Mouse (Mus musculus) kidney, postnatal 0 days (tissue): ENCODE results near the gene Pgrmc1. TPM values are rescaled to one million over a fixed set of nuclear protein-coding genes. Genes with fewer than 3 reads are reported as not detected.

Source experiments
- ATAC-seq: fragments of 200-750 bp; cut with Nextera tagmentation; replicated peaks from 2 replicates; pipeline ENCODE4 v1.8.0; 2017; ENCODE audit warnings: low read depth, moderate number of reproducible peaks, moderate TSS enrichment, moderate library complexity; ENCODE audit not compliant: low FRiP score
- DNase-seq: peaks from one replicate; pipeline ENCODE4 v3.0.0-alpha.2; 2016; ENCODE audit warnings: low spot score
- H3K27ac ChIP-seq: fragments of 300-500 bp; sonication (generic); 2 replicates; pipeline ENCODE4 v1.5.1; 2014; ENCODE audit warnings: mild to moderate bottlenecking
- H3K27me3 ChIP-seq: fragments of 300-500 bp; sonication (generic); 2 replicates; pipeline ENCODE4 v1.6.1; 2014; ENCODE audit warnings: low read length, mixed read lengths; ENCODE audit not compliant: insufficient read depth
- H3K36me3 ChIP-seq: fragments of 300-500 bp; sonication (generic); 2 replicates; pipeline ENCODE4 v1.6.1; 2014; ENCODE audit warnings: low read length, mixed read lengths; ENCODE audit not compliant: insufficient read depth
- H3K4me1 ChIP-seq: fragments of 300-500 bp; sonication (generic); replicated peaks from 2 replicates; pipeline ENCODE4 v1.6.1; 2014; ENCODE audit warnings: antibody characterized with exemption, low read length, mixed read lengths; ENCODE audit not compliant: insufficient read depth
- H3K4me2 ChIP-seq: fragments of 300-500 bp; sonication (generic); 2 replicates; pipeline ENCODE4 v1.6.1; 2014; ENCODE audit warnings: mild to moderate bottlenecking, low read length, moderate library complexity, mixed read lengths
- H3K4me3 ChIP-seq: fragments of 300-500 bp; sonication (generic); replicated peaks from 2 replicates; pipeline ENCODE4 v1.5.1; 2014; ENCODE audit warnings: low read depth, low read length
- H3K9ac ChIP-seq: fragments of 300-500 bp; sonication (generic); 2 replicates; pipeline ENCODE4 v1.6.1; 2014; ENCODE audit warnings: low read depth, low read length
- H3K9me3 ChIP-seq: fragments of 300-500 bp; sonication (generic); replicated peaks from 2 replicates; pipeline ENCODE4 v1.6.1; 2016; ENCODE audit warnings: low read length, inconsistent platforms, mixed read lengths
- CTCF ChIP-seq: IDR thresholded peaks from 2 replicates; pipeline ENCODE4 v1.5.1; 2016; ENCODE audit warnings: antibody characterized with exemption, low read depth, mild to moderate bottlenecking, moderate library complexity
- WGBS: fragments of 180-500 bp; shearing (Covaris S2); extraction: QIAGEN DNeasy Blood & Tissue Kit; methylation state at CpG from one replicate; pipeline ENCODE4 v1.1.7; 2014; 5-methylcytosine and 5-hydroxymethylcytosine counted together
- polyA plus RNA-seq: library from polyadenylated mRNA; unstranded; fragments of >200 nt; fragmentation: Nextera tagmentation; extraction: Ambion mirVana; gene quantifications from 2 replicates; pipeline ENCODE4 v1.2.1, GENCODE M21; 2015

Gene Pgrmc1
- polyA plus RNA-seq, 1 experiment from 2014 or later: 316 TPM

DNA sequence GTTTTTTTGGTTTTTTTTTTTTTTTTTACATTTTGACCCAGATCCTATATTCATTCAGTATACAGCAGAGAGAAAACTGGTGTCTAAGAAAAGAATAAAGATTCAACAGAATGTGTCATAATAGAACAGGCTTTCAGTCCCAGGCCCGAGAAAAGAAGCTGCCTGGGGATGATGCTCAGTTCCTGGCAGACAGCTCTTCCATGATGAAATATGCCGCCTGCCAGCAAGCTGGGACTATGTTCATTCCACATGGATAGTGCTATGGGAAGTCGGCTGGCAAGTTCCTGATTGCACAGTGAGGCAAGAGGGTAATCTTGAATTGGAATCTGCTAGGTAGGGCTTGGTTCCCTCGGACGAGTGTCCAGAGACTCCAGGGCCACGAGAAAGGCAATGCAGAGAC is 42.0 kb downstream of the Pgrmc1 start:
- H3K9me3 ChIP-seq: no peaks in the 10 kb centered on the region
- 78% methylated on average over 6 of the region's 6 CpGs for WGBS

DNA sequence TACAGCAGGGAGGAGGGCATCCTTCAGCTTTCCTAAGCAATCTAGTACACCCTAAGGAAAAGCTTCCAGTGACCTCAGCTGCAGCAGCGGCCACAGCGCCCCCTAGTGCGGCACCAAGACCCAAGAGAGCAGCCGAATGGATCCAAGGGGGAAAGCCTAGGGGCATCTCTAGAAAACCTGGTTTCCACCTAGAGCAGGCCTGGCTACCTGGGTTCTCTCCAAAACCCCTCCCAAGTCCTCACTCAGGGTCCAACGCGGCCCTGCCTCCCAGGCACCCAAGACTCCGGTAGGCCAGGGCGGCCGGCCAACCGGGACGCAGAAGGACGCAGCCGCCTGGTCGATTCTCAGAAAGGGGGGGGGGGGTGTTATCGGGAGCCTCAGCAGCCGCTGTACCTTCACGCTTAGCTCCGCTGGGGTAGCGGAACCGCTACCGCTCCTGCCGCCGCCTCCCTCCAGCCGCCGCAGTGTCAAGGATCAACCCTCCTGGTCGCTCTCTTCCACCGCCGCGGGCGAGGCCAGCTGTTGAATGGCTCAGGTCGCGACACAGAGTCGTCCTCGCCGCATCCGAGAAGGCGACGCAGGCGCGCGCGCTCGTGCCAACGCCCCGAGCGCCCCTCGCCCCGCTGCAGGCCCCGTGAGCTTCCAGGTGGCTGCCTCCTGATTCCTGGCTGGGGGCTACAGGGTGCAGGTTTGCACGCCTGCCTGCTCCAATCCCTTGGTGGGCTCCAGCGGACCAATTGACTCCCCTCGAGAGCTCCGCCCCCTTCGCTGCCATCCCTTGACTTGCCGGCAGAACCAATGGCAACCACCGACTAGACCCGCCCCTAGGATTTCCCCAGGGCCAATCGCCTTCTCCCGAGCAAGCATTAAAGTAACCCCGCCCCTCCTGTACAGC is 46.9 kb downstream of the Pgrmc1 start, which contains the start of gene Akap17b:
Gene Akap17b, minus strand, starts transcription at position 739 of the 895 bp plus-strand sequence.
- 36% methylated on average over 53 of the region's 60 CpGs for WGBS

More for the DNA sequence above, 42.0 kb downstream of the Pgrmc1 start:
- DNase-seq (no peak), ATAC-seq (no peak)
- H3K9ac ChIP-seq: no peak overlapping the region
- H3K4me1 ChIP-seq: no peaks in the 10 kb centered on the region
- no peak overlapping the region for H3K4me3 ChIP-seq
- no peak overlapping the region for H3K27ac ChIP-seq
- H3K36me3 ChIP-seq: no peaks in the 10 kb centered on the region
- H3K4me2 ChIP-seq: no peak overlapping the region
- no peaks in the 10 kb centered on the region for H3K27me3 ChIP-seq
- TF ChIP-seq CTCF: no peak

More for the DNA sequence above, 46.9 kb downstream of the Pgrmc1 start, which contains the start of gene Akap17b:
- Histone ChIP-seq H3K4me1 (no peaks in the 10 kb centered on the region), H3K4me2 (peak within 1 kb of the TSS; percentile 55), H3K9ac (peak within 1 kb of the TSS; percentile 65), H3K27me3 (no peaks in the 10 kb centered on the region), H3K4me3 (peak within 1 kb of the TSS; percentile 53), H3K36me3 (no peaks in the 10 kb centered on the region), H3K27ac (peak within 1 kb of the TSS; percentile 72; the same call in 1 of the 2 replicates), H3K9me3 (no peaks in the 10 kb centered on the region)
- TF ChIP-seq CTCF: peak; percentile 74
- ATAC-seq: peak; percentile 98
- DNase-seq: peak; percentile 95

Other genes starting within 250 kb of the Pgrmc1 start
- gene Gm6268, start 196.9 kb upstream of the Pgrmc1 start, polyA plus RNA-seq: not detected in 2 replicates
- gene Gm14569, start 106.4 kb upstream of the Pgrmc1 start, polyA plus RNA-seq: not detected in 2 replicates
- 2.8 and 3.5 TPM in 2 replicates for gene Akap17b, start 47.2 kb downstream of the Pgrmc1 start, polyA plus RNA-seq
- 2.9 and 3.9 TPM in 2 replicates for gene Slc25a43, start 145.5 kb downstream of the Pgrmc1 start, polyA plus RNA-seq
- 1,543 and 1,561 TPM in 2 replicates for gene Slc25a5, start 197.4 kb downstream of the Pgrmc1 start, polyA plus RNA-seq